ENCODE assay signal across 1 mouse cellular context in genomic region chr16:62856273-62856672, GRCm38 (mm10).
TF ChIP-seq lines count a peak whose summit lies in the region.

No protein-coding gene starts in this region.

TF ChIP-seq in MEL, 35 proteins besides CTCF, POLR2A, EP300 and RAD21 (continued from another document):
- TF ChIP-seq RCOR1 (IDR thresholded peaks at IDR 0.05; ENCODE audit: low read depth, low read length) (peak; percentile 50; the same call in 1 of the 2 replicates), HCFC1 (IDR thresholded peaks at IDR 0.05; ENCODE audit: low read depth, low read length) (no peak), UBTF (IDR thresholded peaks at IDR 0.05; ENCODE audit: borderline replicate concordance, insufficient read depth, low read depth, low read length) (no peak), USF1 (IDR thresholded peaks at IDR 0.05; ENCODE audit: low read depth, low read length) (no peak)
